14 mouse cellular contexts compared by ENCODE assay signal in the genomic region with DNA sequence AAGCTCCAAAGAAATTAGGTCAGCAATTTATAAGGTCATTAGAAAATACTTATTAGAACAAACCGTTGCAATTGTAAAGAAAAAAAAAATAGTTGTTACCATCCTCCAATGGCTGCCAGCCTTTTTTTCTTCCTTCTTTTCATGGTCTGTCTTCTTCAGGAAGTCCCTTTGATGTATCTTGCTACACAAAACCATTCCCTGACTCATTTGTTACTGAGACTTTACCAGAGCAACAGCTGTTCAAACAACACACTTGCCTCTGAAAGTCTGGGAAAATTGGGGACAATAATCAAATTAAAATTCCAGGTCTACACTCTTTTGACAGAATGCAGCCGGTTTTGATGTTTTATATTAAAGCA.
DNase-seq lines count a peak whose midpoint lies in the region; ATAC-seq and TF ChIP-seq lines count a peak whose summit lies in the region.
"Had no signal": no experiment of that assay in that cellular context is flagged by ENCODE, and none has a peak within 500 bp of the region (broad histone marks: within the 10 kb centered on the region; RNA-seq: fewer than 3 reads in every experiment).

No protein-coding gene starts in this region.

- no peak overlapping the region for H3K9ac ChIP-seq in hindbrain, embryonic 12.5 days
- H3K9ac ChIP-seq in midbrain, postnatal 0 days (replicated peaks; ENCODE audit: low read length, poor library complexity, severe bottlenecking), result no peak overlapping the region
- H3K9ac ChIP-seq: limb, embryonic 12.5 days; lung, embryonic 14.5 days had no signal

- 6% methylated on average over 2 of the region's 2 CpGs for WGBS in hindbrain, embryonic 12.5 days
- 5% methylated on average over 2 of the region's 2 CpGs for WGBS in midbrain, postnatal 0 days

- peak; percentile 71 for DNase-seq in embryo, embryonic 10.5 days (ENCODE audit: low spot score)
- DNase-seq in midbrain, postnatal 0 days (ENCODE audit: low spot score), result peak; percentile 6
- no peak for DNase-seq in adrenal gland, postnatal 4 days (ENCODE audit: low spot score in 2 of 2)
- DNase-seq in layer of hippocampus, adult 18-20 months (ENCODE audit: low spot score in 2 of 2), result no peak
- DNase-seq: adrenal gland, postnatal 14 days; cerebellum, adult 9-10 months; heart, postnatal 4 days; lung, embryonic 14.5 days; right cerebral cortex, adult 18-20 months had no signal

- no peak for ATAC-seq in hindbrain, embryonic 12.5 days (ENCODE audit: low FRiP score)
- no peak for ATAC-seq in midbrain, postnatal 0 days (ENCODE audit: low FRiP score)
- no peak for ATAC-seq in inflammation-experienced regulatory T-cells, adult 6 months

- no peaks in the 10 kb centered on the region for H3K9me3 ChIP-seq in E14TG2a.4 (ENCODE audit: low read length)
- no peaks in the 10 kb centered on the region for H3K9me3 ChIP-seq in hindbrain, embryonic 12.5 days (replicated peaks)
- no peaks in the 10 kb centered on the region for H3K9me3 ChIP-seq in midbrain, postnatal 0 days (ENCODE audit: low read length)
- H3K9me3 ChIP-seq: limb, embryonic 12.5 days had no signal

- H3K4me2 ChIP-seq in hindbrain, embryonic 12.5 days (replicated peaks), result no peak overlapping the region
- H3K4me2 ChIP-seq in midbrain, postnatal 0 days (ENCODE audit: low read depth, low read length, poor library complexity, severe bottlenecking), result no peak overlapping the region
- H3K4me2 ChIP-seq: lung, embryonic 14.5 days had no signal

- H3K27me3 ChIP-seq in E14TG2a.4 (ENCODE audit: insufficient read depth, low read length), result no peaks in the 10 kb centered on the region
- H3K27me3 ChIP-seq in hindbrain, embryonic 12.5 days, result no peaks in the 10 kb centered on the region
- H3K27me3 ChIP-seq in midbrain, postnatal 0 days (ENCODE audit: insufficient read depth, low read length), result no peaks in the 10 kb centered on the region
- H3K27me3 ChIP-seq: limb, embryonic 12.5 days had no signal

- H3K27ac ChIP-seq in hindbrain, embryonic 12.5 days, result peak overlapping the region; percentile 82
- H3K27ac ChIP-seq in midbrain, postnatal 0 days (ENCODE audit: low read depth, low read length), result peak overlapping the region; percentile 57
- H3K27ac ChIP-seq: limb, embryonic 12.5 days had no signal

- H3K4me3 ChIP-seq in E14TG2a.4 (replicated peaks; ENCODE audit: low read length), result peak overlapping the region; percentile 32
- no peak overlapping the region for H3K4me3 ChIP-seq in hindbrain, embryonic 12.5 days
- no peak overlapping the region for H3K4me3 ChIP-seq in midbrain, postnatal 0 days (ENCODE audit: low read depth, low read length)
- H3K4me3 ChIP-seq: erythroblast, embryonic 14.5 days; limb, embryonic 12.5 days had no signal

- TF ChIP-seq CTCF in E14TG2a.4 (conservative IDR thresholded peaks at IDR 0.05; ENCODE audit: low read length), result no peak
- TF ChIP-seq CTCF in midbrain, postnatal 0 days (IDR thresholded peaks at IDR 0.05), result no peak

- H3K4me1 ChIP-seq in E14TG2a.4 (replicated peaks; ENCODE audit: low read depth, low read length), result peaks cover 84% of the 10 kb centered on the region
- H3K4me1 ChIP-seq in hindbrain, embryonic 12.5 days, result peaks cover 54% of the 10 kb centered on the region
- peaks cover 12% of the 10 kb centered on the region; the same call in 1 of the 2 replicates for H3K4me1 ChIP-seq in midbrain, postnatal 0 days (ENCODE audit: insufficient read depth, low read length)

- no peaks in the 10 kb centered on the region for H3K36me3 ChIP-seq in E14TG2a.4 (ENCODE audit: insufficient read depth, low read length)
- no peaks in the 10 kb centered on the region for H3K36me3 ChIP-seq in hindbrain, embryonic 12.5 days
- no peaks in the 10 kb centered on the region for H3K36me3 ChIP-seq in midbrain, postnatal 0 days (ENCODE audit: insufficient read depth, low read length)

Comparison
In these comparisons a context has a peak if more than half of its experiments do, and no peak if none do; other contexts are left out.
1. DNase-seq: peak in embryo, embryonic 10.5 days (single experiment) and midbrain, postnatal 0 days (single experiment); none in adrenal gland, postnatal 4 days (0 of 2) and layer of hippocampus, adult 18-20 months (0 of 2).